Mouse (Mus musculus): ENCODE data around the gene Igfbp3. TPM values are rescaled to one million over a fixed set of nuclear protein-coding genes. Genes with fewer than 3 reads are reported as not detected.

Igfbp3 gene
- total and polyA plus RNA-seq, 2 experiments = 17.7 to 31.2 TPM

- no peak for DNase-seq (ENCODE audit: extremely low read depth, low read depth, low spot score)
- no peaks in the 10 kb centered on the region for H3K36me3 ChIP-seq (ENCODE audit: control insufficient read depth, insufficient read depth, low read length)
- 9% methylated on average over 8 of the region's 8 CpGs for whole genome bisulfite sequencing
- H3K4me1 ChIP-seq (ENCODE audit: control insufficient read depth, insufficient read depth, low read length) = peaks cover 4% of the 10 kb centered on the region; the same call in 1 of the 2 replicates
- peaks cover 8% of the 10 kb centered on the region; the same call in 1 of the 2 replicates for H3K27me3 ChIP-seq (ENCODE audit: control insufficient read depth, insufficient read depth, low read length)
- H3K27ac ChIP-seq (replicated peaks; ENCODE audit: insufficient read depth, low read depth, low read length) = no peak overlapping the region
- TF ChIP-seq POLR2A (IDR thresholded peaks at IDR 0.05; ENCODE audit: extremely low read depth, insufficient read depth, low read length) = no peak
- peak; percentile 78 for TF ChIP-seq CTCF (IDR thresholded peaks at IDR 0.05; ENCODE audit: low read depth, low read length)
- no peaks in the 10 kb centered on the region for H3K79me2 ChIP-seq (ENCODE audit: control insufficient read depth, insufficient read depth, low read length)
- no peak overlapping the region for H3K4me3 ChIP-seq (ENCODE audit: insufficient read depth, low read depth, low read length)
- no peak overlapping the region for H3K9ac ChIP-seq (ENCODE audit: low read depth, low read length)
Observed at GRCm38 (mm10) chr11:7215703-7216102, 2.0 kb upstream of the Igfbp3 start.

DNA sequence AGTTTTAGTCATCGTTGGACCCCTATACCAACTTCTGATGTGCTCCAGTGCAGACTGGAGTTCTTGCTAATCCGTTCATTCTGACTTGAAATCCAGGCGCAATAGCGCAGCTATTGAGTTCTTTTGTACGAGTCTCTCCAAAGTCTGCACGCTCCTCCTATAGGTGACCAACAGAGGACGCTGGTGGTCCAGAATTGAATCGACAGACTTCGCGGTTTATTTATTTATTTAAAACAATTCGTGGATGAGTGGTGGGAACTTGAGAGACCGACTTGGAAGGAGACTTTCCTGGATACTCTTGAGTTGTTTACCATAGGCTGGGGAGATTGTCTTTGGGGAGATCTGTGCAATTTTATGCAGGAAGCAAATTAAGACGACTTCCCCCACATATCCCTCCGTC is 1.0 kb upstream of the Igfbp3 start:
- H3K4me3 ChIP-seq (ENCODE audit: insufficient read depth, low read depth, low read length) = no peak overlapping the region
- peaks cover 8% of the 10 kb centered on the region; the same call in 1 of the 2 replicates for H3K27me3 ChIP-seq (ENCODE audit: control insufficient read depth, insufficient read depth, low read length)
- H3K4me1 ChIP-seq (ENCODE audit: control insufficient read depth, insufficient read depth, low read length) = peaks cover 5% of the 10 kb centered on the region; the same call in 1 of the 2 replicates
- H3K9ac ChIP-seq (ENCODE audit: low read depth, low read length) = no peak overlapping the region
- no peaks in the 10 kb centered on the region for H3K79me2 ChIP-seq (ENCODE audit: control insufficient read depth, insufficient read depth, low read length)
- no peak for DNase-seq (ENCODE audit: extremely low read depth, low read depth, low spot score)
- no peak for TF ChIP-seq POLR2A (IDR thresholded peaks at IDR 0.05; ENCODE audit: extremely low read depth, insufficient read depth, low read length)
- peak; percentile 13; the same call in 1 of the 2 replicates for TF ChIP-seq CTCF (IDR thresholded peaks at IDR 0.05; ENCODE audit: low read depth, low read length)
- WGBS = 7% methylated on average over 14 of the region's 14 CpGs
- no peak overlapping the region for H3K27ac ChIP-seq (replicated peaks; ENCODE audit: insufficient read depth, low read depth, low read length)
- H3K36me3 ChIP-seq (ENCODE audit: control insufficient read depth, insufficient read depth, low read length) = no peaks in the 10 kb centered on the region

GRCm38 (mm10) chr11:7214342-7214660 is 578 bp upstream of the Igfbp3 start:
- Histone ChIP-seq H3K27me3 (ENCODE audit: control insufficient read depth, insufficient read depth, low read length) (peaks cover 8% of the 10 kb centered on the region; the same call in 1 of the 2 replicates), H3K79me2 (ENCODE audit: control insufficient read depth, insufficient read depth, low read length) (no peaks in the 10 kb centered on the region), H3K9ac (ENCODE audit: low read depth, low read length) (no peak overlapping the region), H3K4me1 (ENCODE audit: control insufficient read depth, insufficient read depth, low read length) (peaks cover 5% of the 10 kb centered on the region; the same call in 1 of the 2 replicates), H3K36me3 (ENCODE audit: control insufficient read depth, insufficient read depth, low read length) (no peaks in the 10 kb centered on the region), H3K4me3 (ENCODE audit: insufficient read depth, low read depth, low read length) (no peak overlapping the region), H3K27ac (replicated peaks; ENCODE audit: insufficient read depth, low read depth, low read length) (no peak overlapping the region)
- WGBS = 4% methylated on average over 12 of the region's 12 CpGs
- no peak for DNase-seq (ENCODE audit: extremely low read depth, low read depth, low spot score)
- TF ChIP-seq CTCF (IDR thresholded peaks at IDR 0.05; ENCODE audit: low read depth, low read length) = no peak
- no peak for TF ChIP-seq POLR2A (IDR thresholded peaks at IDR 0.05; ENCODE audit: extremely low read depth, insufficient read depth, low read length)

- Histone ChIP-seq H3K4me1 (ENCODE audit: control insufficient read depth, insufficient read depth, low read length) (peaks cover 5% of the 10 kb centered on the region; the same call in 1 of the 2 replicates), H3K79me2 (ENCODE audit: control insufficient read depth, insufficient read depth, low read length) (no peaks in the 10 kb centered on the region), H3K27me3 (ENCODE audit: control insufficient read depth, insufficient read depth, low read length) (peaks cover 8% of the 10 kb centered on the region; the same call in 1 of the 2 replicates), H3K9ac (ENCODE audit: low read depth, low read length) (peak overlapping the region; percentile 38), H3K36me3 (ENCODE audit: control insufficient read depth, insufficient read depth, low read length) (no peaks in the 10 kb centered on the region), H3K4me3 (ENCODE audit: insufficient read depth, low read depth, low read length) (peak overlapping the region; percentile 44), H3K27ac (replicated peaks; ENCODE audit: insufficient read depth, low read depth, low read length) (no peak overlapping the region)
- no peak for TF ChIP-seq POLR2A (IDR thresholded peaks at IDR 0.05; ENCODE audit: extremely low read depth, insufficient read depth, low read length)
- no peak for TF ChIP-seq CTCF (IDR thresholded peaks at IDR 0.05; ENCODE audit: low read depth, low read length)
- WGBS = 2% methylated on average over 19 of the region's 19 CpGs
- DNase-seq (ENCODE audit: extremely low read depth, low read depth, low spot score) = no peak
Observed at GRCm38 (mm10) chr11:7213161-7213500, 592 bp downstream of the Igfbp3 start.

DNA sequence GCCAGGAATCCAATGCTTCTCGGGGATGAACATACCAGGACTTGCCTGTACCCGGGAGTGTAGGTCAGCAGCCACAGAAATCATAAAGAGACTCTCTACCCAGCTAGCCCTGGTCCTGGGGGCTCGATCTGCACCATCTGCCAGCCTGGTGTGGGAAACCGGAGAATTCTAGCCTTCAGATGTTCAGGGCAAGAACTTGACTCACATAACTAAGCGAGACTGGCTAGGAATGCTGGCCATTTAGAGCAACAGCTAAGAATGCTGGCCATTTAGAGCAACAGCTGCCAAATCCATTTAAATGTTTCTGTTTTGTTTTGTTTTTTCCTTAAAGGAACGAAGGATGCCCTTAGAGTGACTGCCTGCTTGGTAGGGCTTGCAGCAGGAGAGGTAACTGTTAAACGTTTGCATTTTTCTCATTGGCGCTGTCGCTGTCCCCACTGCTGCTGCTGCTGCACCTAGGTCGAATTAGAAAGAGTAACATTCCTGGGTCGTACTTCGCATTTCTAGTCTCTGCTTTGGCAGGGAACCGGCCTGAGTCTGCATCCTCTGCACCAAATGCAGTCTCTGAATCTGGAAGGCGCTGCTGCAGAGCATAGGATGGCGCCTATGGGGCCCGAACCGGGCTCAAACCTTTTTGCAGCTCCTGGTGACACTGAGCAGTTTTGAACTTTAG is 1.5 kb downstream of the Igfbp3 start:
- 27% methylated on average over 17 of the region's 17 CpGs for WGBS
- TF ChIP-seq CTCF (IDR thresholded peaks at IDR 0.05; ENCODE audit: low read depth, low read length) = no peak
- no peak for TF ChIP-seq POLR2A (IDR thresholded peaks at IDR 0.05; ENCODE audit: extremely low read depth, insufficient read depth, low read length)

GRCm38 (mm10) chr11:7211211-7211610 is 2.5 kb downstream of the Igfbp3 start:
- WGBS = 8% methylated on average over 9 of the region's 9 CpGs
- no peaks in the 10 kb centered on the region for H3K36me3 ChIP-seq (ENCODE audit: control insufficient read depth, insufficient read depth, low read length)
- TF ChIP-seq POLR2A (IDR thresholded peaks at IDR 0.05; ENCODE audit: extremely low read depth, insufficient read depth, low read length) (no peak), CTCF (IDR thresholded peaks at IDR 0.05; ENCODE audit: low read depth, low read length) (no peak)
- H3K9ac ChIP-seq (ENCODE audit: low read depth, low read length) = no peak overlapping the region
- no peak overlapping the region for H3K4me3 ChIP-seq (ENCODE audit: insufficient read depth, low read depth, low read length)
- H3K4me1 ChIP-seq (ENCODE audit: control insufficient read depth, insufficient read depth, low read length) = peaks cover 5% of the 10 kb centered on the region; the same call in 1 of the 2 replicates
- DNase-seq (ENCODE audit: extremely low read depth, low read depth, low spot score) = peak; percentile 63
- no peaks in the 10 kb centered on the region for H3K79me2 ChIP-seq (ENCODE audit: control insufficient read depth, insufficient read depth, low read length)
- no peak overlapping the region for H3K27ac ChIP-seq (replicated peaks; ENCODE audit: insufficient read depth, low read depth, low read length)
- H3K27me3 ChIP-seq (ENCODE audit: control insufficient read depth, insufficient read depth, low read length) = peaks cover 8% of the 10 kb centered on the region; the same call in 1 of the 2 replicates

More for the DNA sequence above, 1.5 kb downstream of the Igfbp3 start:
- Histone ChIP-seq H3K27me3 (ENCODE audit: control insufficient read depth, insufficient read depth, low read length) (peaks cover 8% of the 10 kb centered on the region; the same call in 1 of the 2 replicates), H3K27ac (replicated peaks; ENCODE audit: insufficient read depth, low read depth, low read length) (0 out of 2 replicates have a peak overlapping the region, but pooled peaks have one; percentile 10), H3K4me1 (ENCODE audit: control insufficient read depth, insufficient read depth, low read length) (peaks cover 5% of the 10 kb centered on the region; the same call in 1 of the 2 replicates), H3K9ac (ENCODE audit: low read depth, low read length) (peak overlapping the region; percentile 19; the same call in 1 of the 2 replicates), H3K79me2 (ENCODE audit: control insufficient read depth, insufficient read depth, low read length) (no peaks in the 10 kb centered on the region), H3K4me3 (ENCODE audit: insufficient read depth, low read depth, low read length) (peak overlapping the region; percentile 9), H3K36me3 (ENCODE audit: control insufficient read depth, insufficient read depth, low read length) (no peaks in the 10 kb centered on the region)
- DNase-seq (ENCODE audit: extremely low read depth, low read depth, low spot score) = no peak

Data from liver, adult 2 months (tissue).